Mouse (Mus musculus): ENCODE results near the gene Acap1. TPM values are rescaled to one million over a fixed set of nuclear protein-coding genes. Genes with fewer than 3 reads are reported as not detected.

The Acap1 gene
- total and polyA plus RNA-seq, 3 experiments: 39.6 to 70.9 (median 58.2) TPM

DNA sequence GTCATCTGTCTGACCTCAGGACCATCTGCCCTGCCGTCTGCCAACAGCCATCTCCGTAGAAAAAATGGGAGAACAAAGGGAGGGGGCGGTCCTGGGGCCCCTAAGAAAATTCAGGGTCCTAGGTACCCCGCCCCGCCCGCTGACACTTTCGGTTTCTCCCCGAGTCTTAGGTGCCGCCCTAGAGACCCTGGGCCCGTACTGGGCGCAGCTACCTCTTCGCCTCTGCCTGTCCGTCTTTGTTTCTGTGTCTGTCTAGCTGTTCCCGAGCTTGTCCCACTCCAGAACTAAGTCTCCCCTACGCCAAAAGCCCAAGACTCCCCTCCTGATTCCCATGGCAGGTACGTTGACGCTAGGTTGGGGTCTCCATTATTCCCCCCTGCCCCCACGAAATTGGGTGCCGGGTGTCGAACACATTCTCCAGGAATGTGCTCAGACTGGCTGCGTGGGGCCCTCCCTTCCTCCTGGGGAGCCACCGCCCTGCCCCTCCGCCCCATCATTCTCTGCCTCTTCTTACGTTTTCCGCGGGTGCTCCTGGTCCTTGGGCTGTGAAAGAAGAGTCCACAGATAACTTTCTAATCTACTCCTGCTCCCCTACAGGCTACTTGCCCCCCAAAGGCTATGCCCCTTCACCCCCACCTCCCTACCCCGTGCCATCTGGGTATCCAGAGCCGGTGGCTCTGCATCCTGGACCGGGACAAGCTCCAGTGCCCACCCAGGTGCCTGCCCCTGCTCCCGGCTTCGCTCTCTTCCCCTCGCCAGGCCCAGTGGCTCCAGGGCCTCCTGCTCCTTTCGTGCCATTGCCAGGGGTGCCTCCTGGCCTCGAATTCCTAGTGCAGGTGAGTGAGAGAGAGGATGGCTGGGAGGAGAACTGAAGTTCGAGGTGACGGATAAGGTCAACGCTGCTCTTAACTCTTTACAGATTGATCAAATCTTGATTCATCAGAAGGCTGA is 48.3 kb downstream of the Acap1 start:
- Histone ChIP-seq H3K4me1 (ENCODE audit: control insufficient read depth in 1 of 2, insufficient read depth in 2 of 2) (peaks cover 5 to 28% of the 10 kb centered on the region in 2 experiments), H3K27ac (ENCODE audit: insufficient read depth, low read depth) (no peak overlapping the region), H3K79me2 (replicated peaks; ENCODE audit: control insufficient read depth, extremely low read depth, insufficient read depth, poor library complexity, severe bottlenecking) (no peaks in the 10 kb centered on the region), H3K4me2 (ENCODE audit: insufficient read depth, low read depth, poor library complexity, severe bottlenecking) (peak overlapping the region; percentile 88), H3K9ac (ENCODE audit: insufficient read depth, low read depth) (peak overlapping the region; percentile 62), H3K36me3 (replicated peaks in 1 of 2; ENCODE audit: control insufficient read depth in 1 of 2, insufficient read depth in 1 of 2, low read length in 1 of 2) (peaks cover 0 to 43% of the 10 kb centered on the region in 2 experiments), H3K27me3 (replicated peaks) (no peaks in the 10 kb centered on the region), H3K9me3 (replicated peaks; ENCODE audit: low read length) (no peaks in the 10 kb centered on the region), H3K4me3 (replicated peaks in 1 of 3; ENCODE audit: low read depth in 2 of 3, low read length in 2 of 3, poor library complexity in 1 of 3) (peak overlapping the region; percentile 61 to 72 (median 65))
- in situ Hi-C loops (cut with MboI; ENCODE audit: low pct_ligation_motif_present, low pct_unique_long_range_greater_than_20kb, low sequenced_read_pairs) (no loop called here), dilution Hi-C loops (cut with MboI; ENCODE audit: extremely low pct_ligation_motif_present, extremely low pct_unique_long_range_greater_than_20kb, low sequenced_read_pairs) (no loop called here)
- no peak for TF ChIP-seq IRF4 (IDR thresholded peaks at IDR 0.05; ENCODE audit: low read depth, low read length)
- TF ChIP-seq ZNF384 (IDR thresholded peaks at IDR 0.05; ENCODE audit: low read depth, low read length): peak; percentile 67
- no peak for TF ChIP-seq CHD1 (IDR thresholded peaks at IDR 0.05; ENCODE audit: low read depth, low read length)
- TF ChIP-seq EP300 (IDR thresholded peaks at IDR 0.05; ENCODE audit: low read length): no peak
- no peak for TF ChIP-seq NELFE (IDR thresholded peaks at IDR 0.05; ENCODE audit: low read depth, low read length)
- TF ChIP-seq RCOR1 (conservative IDR thresholded peaks at IDR 0.05; ENCODE audit: low read depth, low read length): no peak
- no peak for TF ChIP-seq POLR2A (IDR thresholded peaks at IDR 0.05; ENCODE audit: low read depth, low read length)
- TF ChIP-seq UBTF (IDR thresholded peaks at IDR 0.05; ENCODE audit: low read depth, low read length): no peak
- DNase-seq (ENCODE audit: extremely low read depth): peak; percentile 34

DNA sequence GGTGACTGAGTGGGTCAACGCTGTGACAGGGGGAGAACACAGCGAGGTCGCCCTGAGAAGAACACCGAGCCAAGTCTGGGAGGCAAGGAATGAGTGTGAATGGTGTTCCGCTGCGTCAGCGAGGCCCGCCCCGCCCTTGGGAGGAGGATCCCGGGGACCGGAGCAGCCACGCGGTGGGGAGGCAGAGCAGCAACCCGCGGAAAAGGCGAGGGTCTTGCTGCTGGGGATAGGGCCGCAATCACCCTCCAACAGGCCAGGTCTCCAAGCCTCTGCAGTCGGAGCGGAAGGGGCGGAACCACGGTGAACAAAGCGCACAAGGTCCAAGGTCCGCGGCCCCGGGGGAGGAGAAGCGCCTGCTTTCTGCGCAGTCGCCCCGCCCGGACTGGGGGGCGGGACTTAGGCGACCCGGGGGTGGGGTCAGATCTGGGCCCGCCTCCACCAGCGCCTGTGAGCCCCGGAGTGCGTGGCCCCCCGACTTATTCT is 49.1 kb downstream of the Acap1 start, which contains the start of gene Plscr3:
Gene Plscr3, plus strand, starts transcription at position 179 of the 483 bp plus-strand sequence.
- Histone ChIP-seq H3K4me3 (replicated peaks in 1 of 3; ENCODE audit: low read depth in 2 of 3, low read length in 2 of 3, poor library complexity in 1 of 3) (peak within 1 kb of the TSS; percentile 61 to 72 (median 65)), H3K36me3 (replicated peaks in 1 of 2; ENCODE audit: control insufficient read depth in 1 of 2, insufficient read depth in 1 of 2, low read length in 1 of 2) (peaks cover 0 to 35% of the 10 kb centered on the region in 2 experiments), H3K27ac (ENCODE audit: insufficient read depth, low read depth) (peak within 1 kb of the TSS; percentile 59), H3K4me2 (ENCODE audit: insufficient read depth, low read depth, poor library complexity, severe bottlenecking) (peak within 1 kb of the TSS; percentile 88), H3K9me3 (replicated peaks; ENCODE audit: low read length) (no peaks in the 10 kb centered on the region), H3K27me3 (replicated peaks) (no peaks in the 10 kb centered on the region), H3K79me2 (replicated peaks; ENCODE audit: control insufficient read depth, extremely low read depth, insufficient read depth, poor library complexity, severe bottlenecking) (no peaks in the 10 kb centered on the region), H3K4me1 (ENCODE audit: control insufficient read depth in 1 of 2, insufficient read depth in 2 of 2) (peaks cover 5 to 28% of the 10 kb centered on the region in 2 experiments), H3K9ac (ENCODE audit: insufficient read depth, low read depth) (peak within 1 kb of the TSS; percentile 72)
- in situ Hi-C loops (cut with MboI; ENCODE audit: low pct_ligation_motif_present, low pct_unique_long_range_greater_than_20kb, low sequenced_read_pairs) (no loop called here), dilution Hi-C loops (cut with MboI; ENCODE audit: extremely low pct_ligation_motif_present, extremely low pct_unique_long_range_greater_than_20kb, low sequenced_read_pairs) (no loop called here)
- peak; percentile 93 for DNase-seq (ENCODE audit: extremely low read depth)
- TF ChIP-seq MXI1 (IDR thresholded peaks at IDR 0.05; ENCODE audit: low read depth, low read length) (peak; percentile 85), KAT2A (IDR thresholded peaks at IDR 0.05; ENCODE audit: insufficient replicate concordance, low read length) (0 out of 2 replicates have a peak, but pooled peaks have one; percentile 23), MAX (IDR thresholded peaks at IDR 0.05; ENCODE audit: low read length) (peak; percentile 55; the same call in 1 of the 2 replicates), SIN3A (IDR thresholded peaks at IDR 0.05; ENCODE audit: low read length) (peak; percentile 69; the same call in 1 of the 2 replicates), GABPA (IDR thresholded peaks at IDR 0.05; ENCODE audit: insufficient replicate concordance, low read depth, low read length) (no peak), NRF1 (IDR thresholded peaks at IDR 0.05; ENCODE audit: low read depth, low read length) (peak; percentile 84), TCF12 (IDR thresholded peaks at IDR 0.05; ENCODE audit: low read depth, low read length) (peak; percentile 70; the same call in 1 of the 2 replicates), ZMIZ1 (IDR thresholded peaks at IDR 0.05; ENCODE audit: low read depth, low read length) (peak; percentile 82), UBTF (IDR thresholded peaks at IDR 0.05; ENCODE audit: low read depth, low read length) (no peak), TBP (conservative IDR thresholded peaks at IDR 0.05; ENCODE audit: low read depth, low read length) (peak; percentile 70), NELFE (IDR thresholded peaks at IDR 0.05; ENCODE audit: low read depth, low read length) (peak; percentile 96), ELF1 (IDR thresholded peaks at IDR 0.05; ENCODE audit: low read depth, low read length) (peak; percentile 68), IRF4 (IDR thresholded peaks at IDR 0.05; ENCODE audit: low read depth, low read length) (peak; percentile 52; the same call in 1 of the 2 replicates), MAZ (IDR thresholded peaks at IDR 0.05; ENCODE audit: low read depth, low read length) (peak; percentile 94), CTCF (conservative IDR thresholded peaks at IDR 0.05 in 1 of 2, IDR thresholded peaks at IDR 0.05 in 1 of 2; ENCODE audit: low read depth in 2 of 2, low read length in 2 of 2) (no peak), ETS1 (conservative IDR thresholded peaks at IDR 0.05; ENCODE audit: low read depth, low read length) (no peak), JUND (conservative IDR thresholded peaks at IDR 0.05; ENCODE audit: low read depth, low read length) (no peak), HCFC1 (IDR thresholded peaks at IDR 0.05; ENCODE audit: low read depth, low read length) (peak; percentile 67), MYC (IDR thresholded peaks at IDR 0.05; ENCODE audit: low read depth, low read length) (peak; percentile 76; the same call in 1 of the 2 replicates), MEF2A (IDR thresholded peaks at IDR 0.05; ENCODE audit: borderline replicate concordance, low read depth, low read length) (peak; percentile 43; the same call in 1 of the 2 replicates), POLR2A (IDR thresholded peaks at IDR 0.05; ENCODE audit: low read depth, low read length) (peak; percentile 96)

Measured in CH12.LX (cell line).